Mouse (Mus musculus) myocyte (in vitro differentiated cells): ENCODE measurements around the gene Ahcyl2.

Experiments
- E2F4 ChIP-seq: IDR thresholded peaks from one replicate; pipeline ENCODE4 v1.6.1; 2011; ENCODE audit warnings: mild to moderate bottlenecking, control low read depth, moderate library complexity; ENCODE audit not compliant: insufficient read depth
- MYOD1 ChIP-seq, 3 experiments: IDR thresholded peaks; one replicate each; pipeline ENCODE4 v1.6.1; 2011; ENCODE audit warnings: control low read depth in 2 of 3, low read depth in 2 of 3, mild to moderate bottlenecking in 2 of 3, moderate library complexity in 1 of 3; ENCODE audit not compliant: insufficient read length in 2 of 3, control insufficient read depth in 1 of 3
- POLR2A ChIP-seq: IDR thresholded peaks from one replicate; pipeline ENCODE4 v1.6.1; 2011; ENCODE audit warnings: low read depth, mild to moderate bottlenecking, control low read depth, moderate library complexity; ENCODE audit not compliant: insufficient read length
- POLR2AphosphoS2 ChIP-seq: IDR thresholded peaks from one replicate; pipeline ENCODE4 v1.6.1; 2011; ENCODE audit warnings: low read depth, control low read depth; ENCODE audit not compliant: insufficient read length
- REST ChIP-seq: IDR thresholded peaks from one replicate; pipeline ENCODE4 v1.6.1; 2011; ENCODE audit warnings: mild to moderate bottlenecking, control low read depth, moderate library complexity; ENCODE audit not compliant: insufficient read depth, insufficient read length
- TCF12 ChIP-seq: IDR thresholded peaks from one replicate; pipeline ENCODE4 v1.6.1; 2011; ENCODE audit warnings: mild to moderate bottlenecking, control low read depth; ENCODE audit not compliant: poor library complexity, insufficient read depth, severe bottlenecking
- TCF3 ChIP-seq: IDR thresholded peaks from one replicate; pipeline ENCODE4 v1.6.1; 2011; ENCODE audit warnings: low read depth, control low read depth; ENCODE audit not compliant: insufficient read length
- USF1 ChIP-seq: IDR thresholded peaks from one replicate; pipeline ENCODE4 v1.6.1; 2011; ENCODE audit warnings: low read depth, mild to moderate bottlenecking, control low read depth, moderate library complexity

- TF ChIP-seq TCF3 (no peak), TCF12 (no peak), POLR2A (no peak), USF1 (no peak), MYOD1 (IDR thresholded peaks at IDR 0.05; ENCODE audit: control insufficient read depth in 1 of 3, insufficient read length in 2 of 3, low read depth in 2 of 3) (no peak), POLR2AphosphoS2 (no peak), REST (no peak), E2F4 (no peak)
Measured at GRCm38 (mm10) chr6:29770672-29771321, 3.0 kb downstream of the Ahcyl2 start.
